Mouse (Mus musculus) midbrain, embryonic 12.5 days (tissue): ENCODE results near the gene Hist1h2ag. TPM values are rescaled to one million over a fixed set of nuclear protein-coding genes. Genes with fewer than 3 reads are reported as not detected.

Source experiments
- ATAC-seq: fragments of 200-750 bp; cut with Nextera tagmentation; 2 replicates; pipeline ENCODE4 v1.8.0; 2017; ENCODE audit warnings: low read depth, moderate TSS enrichment, moderate library complexity; ENCODE audit not compliant: low FRiP score
- H3K27ac ChIP-seq: fragments of 300-500 bp; sonication (generic); replicated peaks from 2 replicates; pipeline ENCODE4 v1.5.1; 2016; ENCODE audit warnings: mild to moderate bottlenecking
- H3K27me3 ChIP-seq: fragments of 300-500 bp; sonication (generic); 2 replicates; pipeline ENCODE4 v1.6.1; 2016; ENCODE audit warnings: mild to moderate bottlenecking
- H3K36me3 ChIP-seq: fragments of 300-500 bp; sonication (generic); 2 replicates; pipeline ENCODE4 v1.6.1; 2016
- H3K4me1 ChIP-seq: fragments of 300-500 bp; sonication (generic); 2 replicates; pipeline ENCODE4 v1.6.1; 2016
- H3K4me2 ChIP-seq: fragments of 300-500 bp; sonication (generic); replicated peaks from 2 replicates; pipeline ENCODE4 v1.6.1; 2016; ENCODE audit warnings: mild to moderate bottlenecking, moderate library complexity
- H3K4me3 ChIP-seq: fragments of 300-500 bp; sonication (generic); 2 replicates; pipeline ENCODE4 v1.5.1; 2016; ENCODE audit warnings: mild to moderate bottlenecking
- H3K9ac ChIP-seq: fragments of 300-500 bp; sonication (generic); replicated peaks from 2 replicates; pipeline ENCODE4 v1.6.1; 2016; ENCODE audit warnings: mild to moderate bottlenecking, moderate library complexity
- H3K9me3 ChIP-seq: fragments of 300-500 bp; sonication (generic); 2 replicates; pipeline ENCODE4 v1.6.1; 2016; ENCODE audit warnings: mild to moderate bottlenecking
- WGBS: fragments of 180-500 bp; shearing (Covaris S2); methylation state at CpG from one replicate; pipeline ENCODE4 v1.1.7; 2016; 5-methylcytosine and 5-hydroxymethylcytosine counted together
- microRNA-seq: library from miRNA; unstranded; fragments of <30 nt; microRNA quantifications from one replicate; pipeline ENCODE4, GENCODE M21; 2017
- polyA plus RNA-seq: library from polyadenylated mRNA; unstranded; fragments of >200 nt; fragmentation: Nextera tagmentation; extraction: Ambion mirVana; gene quantifications from 2 replicates; pipeline ENCODE4 v1.2.1, GENCODE M21; 2016

Gene Hist1h2ag
- polyA plus RNA-seq, 1 experiment from 2014 or later = 62.2 TPM

DNA sequence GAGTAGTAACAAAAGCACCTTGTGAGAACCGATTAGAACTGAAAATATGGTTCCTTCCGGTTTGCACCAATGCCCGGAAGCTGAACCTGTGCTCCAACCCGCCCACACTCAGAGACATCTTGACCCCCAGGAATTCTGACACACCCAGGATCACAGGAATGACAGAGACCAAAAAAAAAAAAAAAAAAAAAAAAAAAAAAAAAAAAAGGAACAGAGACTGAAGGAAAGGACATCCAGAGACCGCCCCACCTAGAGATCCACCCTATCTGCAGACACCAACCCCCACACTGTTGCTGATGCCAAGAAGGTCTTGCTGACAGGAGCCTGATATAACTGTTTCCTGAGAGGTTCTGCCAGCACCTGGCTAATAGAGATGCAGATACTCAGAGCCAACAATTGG lies 50.2 kb downstream of the Hist1h2ag start:
- no peak overlapping the region for H3K9ac ChIP-seq
- H3K4me2 ChIP-seq = no peak overlapping the region
- peaks cover 19% of the 10 kb centered on the region; the same call in 1 of the 2 replicates for H3K4me1 ChIP-seq
- no peak overlapping the region for H3K27ac ChIP-seq
- WGBS = 79% methylated on average over 5 of the region's 5 CpGs
- H3K4me3 ChIP-seq = no peak overlapping the region
- H3K36me3 ChIP-seq = no peaks in the 10 kb centered on the region
- peaks cover 48% of the 10 kb centered on the region for H3K27me3 ChIP-seq
- H3K9me3 ChIP-seq = no peaks in the 10 kb centered on the region
- ATAC-seq = no peak

Small RNA genes lying within 50 kb of the gene (microRNA-seq; reads per million reads assigned to microRNA genes)
- gene Gm26300 (not detected), gene Gm44390 (not detected), gene Gm44486 (not detected)

Other genes starting within 250 kb of the Hist1h2ag start
- gene Hist1h2bq, start 232.7 kb downstream of the Hist1h2ag start, polyA plus RNA-seq = 18.5 and 23.3 TPM in 2 replicates
- not detected in 2 replicates for gene Hist1h2ao, start 232.5 kb downstream of the Hist1h2ag start, polyA plus RNA-seq
- not detected in 2 replicates for gene Hist1h4m, start 231.2 kb downstream of the Hist1h2ag start, polyA plus RNA-seq
- gene Hist1h4n, start 210.7 kb downstream of the Hist1h2ag start, polyA plus RNA-seq = 11.5 and 17.5 TPM in 2 replicates
- 4,827 and 5,103 TPM in 2 replicates for gene Hist1h2ap, start 209.4 kb downstream of the Hist1h2ag start, polyA plus RNA-seq
- 17.6 and 23.0 TPM in 2 replicates for gene Hist1h2br, start 209.2 kb downstream of the Hist1h2ag start, polyA plus RNA-seq
- 22.3 and 24.2 TPM in 2 replicates for gene Zfp184, start 97.8 kb downstream of the Hist1h2ag start, polyA plus RNA-seq
- gene Pom121l2, start 61.8 kb downstream of the Hist1h2ag start, polyA plus RNA-seq = not detected in 2 replicates
- gene Prss16, start 33.2 kb downstream of the Hist1h2ag start, polyA plus RNA-seq = 0.30 TPM in 1 of 2 replicates, not detected in the other
- gene Hist1h2ah, start 7.4 kb downstream of the Hist1h2ag start, polyA plus RNA-seq = 10.1 and 11.3 TPM in 2 replicates
- gene Hist1h2bk, start 7.1 kb downstream of the Hist1h2ag start, polyA plus RNA-seq = 7.2 and 8.1 TPM in 2 replicates
- gene Hist1h4i, start 1.6 kb downstream of the Hist1h2ag start, polyA plus RNA-seq = 34.4 and 38.6 TPM in 2 replicates
- 13.1 and 15.4 TPM in 2 replicates for gene Hist1h2bj, start 270 bp upstream of the Hist1h2ag start, polyA plus RNA-seq
- not detected in 2 replicates for gene Vmn1r188, start 41.5 kb upstream of the Hist1h2ag start, polyA plus RNA-seq
- not detected in 2 replicates for gene Vmn1r189, start 62.9 kb upstream of the Hist1h2ag start, polyA plus RNA-seq
- gene Vmn1r191, start 141.0 kb upstream of the Hist1h2ag start, polyA plus RNA-seq = not detected in 2 replicates
- not detected in 2 replicates for gene Vmn1r192, start 148.2 kb upstream of the Hist1h2ag start, polyA plus RNA-seq
- gene Vmn1r193, start 180.2 kb upstream of the Hist1h2ag start, polyA plus RNA-seq = not detected in 2 replicates
- gene Vmn1r194, start 201.3 kb upstream of the Hist1h2ag start, polyA plus RNA-seq = not detected in 2 replicates
- not detected in 2 replicates for gene Vmn1r195, start 227.6 kb upstream of the Hist1h2ag start, polyA plus RNA-seq
- not detected in 2 replicates for gene Vmn1r196, start 247.0 kb upstream of the Hist1h2ag start, polyA plus RNA-seq